Mouse (Mus musculus) adrenal gland, postnatal 25 days (tissue): ENCODE measurements around the gene Speer4a. TPM values are rescaled to one million over a fixed set of nuclear protein-coding genes. Genes with fewer than 3 reads are reported as not detected.
"Not testable (repeated sequence)": the region's sequence is repeated elsewhere in the genome, so short reads cannot be mapped to it uniquely, and the experiment has no call there.

Source experiments
- DNase-seq: peaks from one replicate; pipeline ENCODE4 v3.0.0; 2021; ENCODE audit warnings: mixed read lengths
- long read RNA-seq: library from polyadenylated mRNA; stranded (forward); transcript quantifications from one replicate; pipeline ENCODE4 v2.0.0, GENCODE M21; 2021
- total RNA-seq: library from RNA; stranded (reverse); gene quantifications from 2 replicates; pipeline ENCODE4 v1.2.3, GENCODE M21; 2021

The Speer4a gene
- total RNA-seq = 0.12 TPM in 1 of 2 replicates, not detected in the other
- long read RNA-seq = 0 reads

DNA sequence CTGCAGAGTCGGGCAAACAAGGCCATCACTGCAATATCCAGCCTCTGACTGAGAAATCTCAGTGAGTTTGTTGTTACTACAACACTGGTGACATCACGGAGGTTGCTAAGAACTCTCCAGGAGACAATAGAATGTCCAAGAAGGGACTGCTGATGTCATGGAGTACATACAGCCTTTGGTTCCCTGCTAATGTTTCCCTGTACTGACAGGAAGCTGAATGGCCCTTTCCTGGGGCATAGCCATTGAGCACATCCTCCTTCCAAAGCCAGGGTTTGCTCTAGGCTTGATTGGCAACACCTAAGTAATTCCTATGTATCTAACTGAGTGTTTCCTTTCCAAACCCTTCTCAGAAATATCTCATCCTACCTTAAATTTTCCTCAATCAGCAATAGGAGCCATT lies at the start of gene Speer4a:
Gene Speer4a, minus strand, starts transcription at position 101 of the 400 bp plus-strand sequence.
- DNase-seq = not testable (repeated sequence)

GRCm38 (mm10) chr5:26079023-26079422 lies 39.7 kb upstream of the Speer4a start:
- DNase-seq = not testable (repeated sequence)

DNA sequence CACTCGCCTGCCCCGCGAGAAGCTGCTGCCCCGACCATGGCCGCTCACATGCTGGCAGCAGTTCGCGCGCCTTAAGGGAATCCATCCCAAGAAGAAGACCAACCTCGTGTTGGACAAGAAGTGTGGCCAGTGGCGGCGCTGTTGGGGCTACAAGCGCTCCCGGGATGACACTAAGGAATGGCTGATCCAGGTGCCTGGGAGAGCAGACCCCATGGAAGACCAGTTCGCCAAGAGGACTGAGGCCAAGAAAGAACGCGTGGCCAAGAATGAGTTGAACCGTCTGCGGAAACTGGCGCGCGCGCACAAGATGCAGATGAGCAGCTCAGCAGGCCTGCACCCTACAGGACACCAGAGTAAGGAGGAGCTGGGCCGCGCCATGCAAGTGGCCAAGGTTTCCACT lies 31.4 kb upstream of the Speer4a start:
- DNase-seq = no peak

- DNase-seq = not testable (repeated sequence)
These were observed 19.1 kb upstream of the Speer4a start, which contains the start of gene Gm7347 for GRCm38 (mm10) chr5:26058481-26058880. Gene Gm7347, minus strand, starts transcription at chr5:26058581.

DNA sequence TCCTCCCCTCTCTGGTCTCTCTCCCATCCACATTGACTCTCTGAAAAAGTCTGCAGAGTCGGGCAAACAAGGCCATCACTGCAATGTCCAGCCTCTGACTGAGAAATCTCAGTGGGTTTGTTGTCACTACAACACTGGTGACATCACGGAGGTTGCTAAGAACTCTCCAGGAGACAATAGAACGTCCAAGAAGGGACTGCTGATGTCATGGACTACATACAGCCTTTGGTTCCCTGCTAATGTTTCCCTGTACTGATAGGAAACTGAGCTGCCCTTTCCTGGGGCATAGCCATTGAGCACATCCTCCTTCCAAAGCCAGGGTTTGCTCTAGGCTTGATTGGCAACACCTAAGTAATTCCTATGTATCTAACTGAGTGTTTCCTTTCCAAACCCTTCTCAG lies 16.5 kb downstream of the Speer4a start, which contains the start of gene Gm5862:
Gene Gm5862, minus strand, starts transcription at position 101 of the 400 bp plus-strand sequence.
- DNase-seq = not testable (repeated sequence)

- not testable (repeated sequence) for DNase-seq
These were observed 31.7 kb downstream of the Speer4a start for GRCm38 (mm10) chr5:26007697-26008096.

DNA sequence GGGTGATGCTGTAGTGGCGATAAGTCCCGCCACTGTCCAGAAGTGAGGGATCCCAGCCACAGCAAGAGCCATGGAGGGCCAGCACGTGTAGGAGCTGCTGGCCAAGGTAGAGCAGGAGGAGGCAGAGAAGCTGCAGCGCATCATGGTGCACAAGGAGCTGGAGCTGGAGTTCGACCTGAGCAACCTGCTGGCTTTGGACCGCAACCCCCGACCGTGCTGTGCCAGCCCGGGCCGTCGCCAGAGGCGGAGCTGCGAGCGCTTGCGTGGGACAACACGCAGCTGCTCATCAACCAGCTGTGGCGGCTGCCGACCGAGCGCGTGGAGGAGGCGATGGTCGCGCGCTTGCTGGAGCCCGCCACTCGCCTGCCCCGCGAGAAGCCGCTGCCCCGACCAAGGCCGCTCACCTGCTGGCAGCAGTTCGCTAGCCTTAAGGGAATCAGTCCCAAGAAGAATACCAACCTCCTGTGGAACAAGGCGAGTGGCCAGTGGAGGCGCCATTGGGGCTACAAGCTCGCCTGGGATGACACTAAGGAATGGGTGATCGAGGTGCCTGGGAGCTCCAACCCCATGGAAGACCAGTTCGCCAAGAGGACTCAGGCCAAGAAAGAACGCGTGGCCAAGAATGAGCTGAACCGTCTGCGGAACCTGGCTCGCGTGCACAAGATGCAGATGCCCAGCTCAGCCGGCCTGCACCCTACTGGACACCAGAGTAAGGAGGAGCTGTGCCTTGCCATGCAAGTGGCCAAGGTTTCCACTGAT lies 32.2 kb downstream of the Speer4a start:
- DNase-seq = peak; percentile 32

DNA sequence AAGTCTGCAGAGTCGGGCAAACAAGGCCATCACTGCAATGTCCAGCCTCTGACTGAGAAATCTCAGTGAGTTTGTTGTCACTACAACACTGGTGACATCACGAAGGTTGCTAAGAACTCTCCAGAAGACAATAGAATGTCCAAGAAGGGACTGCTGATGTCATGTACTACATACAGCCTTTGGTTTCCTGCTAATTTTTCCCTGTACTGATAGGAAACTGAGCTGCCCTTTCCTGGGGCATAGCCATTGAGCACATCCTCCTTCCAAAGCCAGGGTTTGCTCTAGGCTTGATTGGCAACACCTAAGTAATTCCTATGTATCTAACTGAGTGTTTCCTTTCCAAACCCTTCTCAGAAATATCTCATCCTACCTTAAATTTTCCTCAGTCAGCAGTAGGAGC lies 34.7 kb downstream of the Speer4a start, which contains the start of gene Gm1979:
Gene Gm1979, minus strand, starts transcription at position 101 of the 400 bp plus-strand sequence.
- DNase-seq = not testable (repeated sequence)

DNA sequence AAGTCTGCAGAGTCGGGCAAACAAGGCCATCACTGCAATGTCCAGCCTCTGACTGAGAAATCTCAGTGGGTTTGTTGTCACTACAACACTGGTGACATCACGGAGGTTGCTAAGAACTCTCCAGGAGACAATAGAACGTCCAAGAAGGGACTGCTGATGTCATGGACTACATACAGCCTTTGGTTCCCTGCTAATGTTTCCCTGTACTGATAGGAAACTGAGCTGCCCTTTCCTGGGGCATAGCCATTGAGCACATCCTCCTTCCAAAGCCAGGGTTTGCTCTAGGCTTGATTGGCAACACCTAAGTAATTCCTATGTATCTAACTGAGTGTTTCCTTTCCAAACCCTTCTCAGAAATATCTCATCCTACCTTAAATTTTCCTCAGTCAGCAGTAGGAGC lies 50.8 kb downstream of the Speer4a start, which contains the start of gene Gm21698:
Gene Gm21698, minus strand, starts transcription at position 101 of the 400 bp plus-strand sequence.
- not testable (repeated sequence) for DNase-seq

Other genes starting within 250 kb of the Speer4a start
- not detected in 2 replicates for gene Gm21663, start 97.2 kb downstream of the Speer4a start, total RNA-seq
- gene Gm21671, start 85.1 kb downstream of the Speer4a start, total RNA-seq = not detected in 2 replicates
- not detected in 2 replicates for gene Gm21680, start 66.9 kb downstream of the Speer4a start, total RNA-seq
- gene Gm21698, start 50.9 kb downstream of the Speer4a start, total RNA-seq = not detected in 2 replicates
- not detected in 2 replicates for gene Gm1979, start 34.8 kb downstream of the Speer4a start, total RNA-seq
- not detected in 2 replicates for gene Gm5862, start 16.6 kb downstream of the Speer4a start, total RNA-seq
- gene Gm7347, start 19.0 kb upstream of the Speer4a start, total RNA-seq = not detected in 2 replicates
- not detected in 2 replicates for gene Gm10471, start 49.7 kb upstream of the Speer4a start, total RNA-seq
- gene 5031410I06Rik, start 65.8 kb upstream of the Speer4a start, total RNA-seq = not detected in 2 replicates
- gene Gm10220, start 81.9 kb upstream of the Speer4a start, total RNA-seq = not detected in 2 replicates
- 0.38 and 0.64 TPM in 2 replicates for gene Gm7361, start 218.1 kb upstream of the Speer4a start, total RNA-seq